In the genomic region with DNA sequence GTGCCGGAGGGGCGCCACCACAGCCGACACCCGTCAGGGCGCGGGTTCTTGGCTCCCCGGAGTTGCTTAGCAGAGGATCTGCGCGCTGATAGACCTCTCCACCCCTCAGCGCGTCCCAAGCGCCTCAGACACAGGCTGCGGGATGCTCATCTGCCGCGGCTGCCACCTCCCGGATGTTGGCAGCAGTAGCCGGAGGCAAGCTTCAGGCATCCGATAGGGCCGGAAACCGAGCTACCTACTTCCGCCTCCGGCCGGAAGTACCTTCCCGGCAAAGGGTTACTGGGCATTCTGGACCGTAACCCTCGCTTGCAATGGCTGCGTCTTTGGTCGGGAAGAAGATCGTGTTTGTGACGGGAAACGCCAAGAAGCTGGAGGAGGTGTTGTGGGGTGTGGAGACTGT, we compare ENCODE assay signal across 8 mouse cellular contexts. TPM values are rescaled to one million over a fixed set of nuclear protein-coding genes. Genes with fewer than 3 reads are reported as not detected.
DNase-seq lines count a peak whose midpoint lies in the region; ATAC-seq and TF ChIP-seq lines count a peak whose summit lies in the region.

A gene (plus strand): TSS at position 52 of the 400 bp plus-strand sequence.

- peak; percentile 51 for TF ChIP-seq CTCF in bone marrow, adult 2 months (IDR thresholded peaks at IDR 0.05; ENCODE audit: control insufficient read depth, insufficient read depth, low read length)

- H3K27me3 ChIP-seq in embryonic facial prominence, embryonic 15.5 days, result no peaks in the 10 kb centered on the region
- H3K27me3 ChIP-seq in kidney, embryonic 15.5 days, result no peaks in the 10 kb centered on the region

- peak within 1 kb of the TSS; percentile 64 for H3K9ac ChIP-seq in embryonic facial prominence, embryonic 15.5 days
- H3K9ac ChIP-seq in kidney, embryonic 15.5 days, result peak within 1 kb of the TSS; percentile 65

- H3K4me3 ChIP-seq in bone marrow, adult 2 months (replicated peaks; ENCODE audit: control insufficient read depth, low read depth, low read length), result peak within 1 kb of the TSS; percentile 96
- peak within 1 kb of the TSS; percentile 66 for H3K4me3 ChIP-seq in embryonic facial prominence, embryonic 15.5 days (replicated peaks)
- H3K4me3 ChIP-seq in kidney, embryonic 15.5 days (replicated peaks), result peak within 1 kb of the TSS; percentile 74

- H3K4me2 ChIP-seq in embryonic facial prominence, embryonic 15.5 days (replicated peaks), result peak within 1 kb of the TSS; percentile 71
- peak within 1 kb of the TSS; percentile 83 for H3K4me2 ChIP-seq in kidney, embryonic 15.5 days

- peak; percentile 45; the same call in 1 of the 2 replicates for ATAC-seq in embryonic facial prominence, embryonic 15.5 days (ENCODE audit: insufficient number of reproducible peaks, low FRiP score, low TSS enrichment, low read depth)
- ATAC-seq in kidney, embryonic 15.5 days (replicated peaks; ENCODE audit: low FRiP score), result peak; percentile 65
- peak; percentile 84 for ATAC-seq in monocyte, adult 5-6 weeks (replicated peaks; ENCODE audit: insufficient number of reproducible peaks, low FRiP score, low TSS enrichment, poor library complexity, severe bottlenecking)

- WGBS in bone marrow, adult 2 months, result under 1% methylated on average over 31 of the region's 31 CpGs
- WGBS in embryonic facial prominence, embryonic 15.5 days, result 1% methylated on average over 31 of the region's 31 CpGs
- under 1% methylated on average over 31 of the region's 31 CpGs for WGBS in kidney, embryonic 15.5 days

- H3K27ac ChIP-seq in bone marrow, adult 2 months (ENCODE audit: control insufficient read depth, insufficient read depth, low read depth, low read length, poor library complexity), result peak within 1 kb of the TSS; percentile 80
- H3K27ac ChIP-seq in embryonic facial prominence, embryonic 15.5 days (replicated peaks), result peak within 1 kb of the TSS; percentile 88
- peak within 1 kb of the TSS; percentile 89 for H3K27ac ChIP-seq in kidney, embryonic 15.5 days

- H3K36me3 ChIP-seq in embryonic facial prominence, embryonic 15.5 days, result peaks cover 17% of the 10 kb centered on the region
- peaks cover 18% of the 10 kb centered on the region for H3K36me3 ChIP-seq in kidney, embryonic 15.5 days

- DNase-seq in A20 (ENCODE audit: low read depth, low spot score) (peak; percentile 95), liver (peak; percentile 92)
- DNase-seq in heart, adult 9 months (ENCODE audit: low spot score in 2 of 2), result peak; percentile 87 to 90
- DNase-seq in spleen, postnatal 4 days (ENCODE audit: low spot score in 2 of 2), result peak; percentile 87 to 90

- no peaks in the 10 kb centered on the region for H3K9me3 ChIP-seq in embryonic facial prominence, embryonic 15.5 days (replicated peaks)
- no peaks in the 10 kb centered on the region for H3K9me3 ChIP-seq in kidney, embryonic 15.5 days (replicated peaks)

- peaks cover 4% of the 10 kb centered on the region; the same call in 1 of the 2 replicates for H3K4me1 ChIP-seq in bone marrow, adult 2 months (ENCODE audit: control insufficient read depth, insufficient read depth, low read length)
- peaks cover 27% of the 10 kb centered on the region for H3K4me1 ChIP-seq in embryonic facial prominence, embryonic 15.5 days
- H3K4me1 ChIP-seq in kidney, embryonic 15.5 days, result peaks cover 42% of the 10 kb centered on the region

- TF ChIP-seq POLR2A in bone marrow, adult 2 months (IDR thresholded peaks at IDR 0.05; ENCODE audit: borderline replicate concordance, control insufficient read depth, low read depth, low read length), result peak; percentile 30; the same call in 1 of the 2 replicates

RNA-seq across cellular contexts. Expression of the gene that starts here (rescaled TPM):
- 34.3 and 42.3 TPM in 2 replicates for polyA plus RNA-seq in bone marrow, adult 2 months (2011; ENCODE audit: insufficient read depth, insufficient read length, low replicate concordance, missing spikeins)
- polyA plus RNA-seq in embryonic facial prominence, embryonic 15.5 days (2015; fragmentation: Nextera tagmentation; extraction: Ambion mirVana), result 96.6 and 101 TPM in 2 replicates
- polyA plus RNA-seq in kidney, embryonic 15.5 days (2015; fragmentation: Nextera tagmentation; extraction: Ambion mirVana), result 118 and 120 TPM in 2 replicates
- total RNA-seq in monocyte, adult 5-6 weeks (2017), result 33.0 to 47.1 TPM (median 41.8 TPM) in 3 replicates

Comparison
In these comparisons a context has a peak if more than half of its experiments do, and no peak if none do; other contexts are left out.
1. Peak in every context shown above with its lines: DNase-seq, ATAC-seq, H3K4me3 ChIP-seq and H3K27ac ChIP-seq.